Mouse (Mus musculus) gastrocnemius, postnatal 25 days (tissue): ENCODE data around the gene Nsun2. TPM values are rescaled to one million over a fixed set of nuclear protein-coding genes. Genes with fewer than 3 reads are reported as not detected.
"Not testable (repeated sequence)": the region's sequence is repeated elsewhere in the genome, so short reads cannot be mapped to it uniquely, and the experiment has no call there.

Experiments used
- DNase-seq: peaks from one replicate; pipeline ENCODE4 v3.0.0; 2022
- total RNA-seq, 2 experiments: library from RNA; stranded (reverse); gene quantifications; 1 replicate in 1 of 2; 2 replicates in 1 of 2; pipeline ENCODE4 v1.2.3; 2021

Nsun2 gene
- total RNA-seq, 2 experiments from 2014 or later: 37.8 to 39.2 TPM

DNA sequence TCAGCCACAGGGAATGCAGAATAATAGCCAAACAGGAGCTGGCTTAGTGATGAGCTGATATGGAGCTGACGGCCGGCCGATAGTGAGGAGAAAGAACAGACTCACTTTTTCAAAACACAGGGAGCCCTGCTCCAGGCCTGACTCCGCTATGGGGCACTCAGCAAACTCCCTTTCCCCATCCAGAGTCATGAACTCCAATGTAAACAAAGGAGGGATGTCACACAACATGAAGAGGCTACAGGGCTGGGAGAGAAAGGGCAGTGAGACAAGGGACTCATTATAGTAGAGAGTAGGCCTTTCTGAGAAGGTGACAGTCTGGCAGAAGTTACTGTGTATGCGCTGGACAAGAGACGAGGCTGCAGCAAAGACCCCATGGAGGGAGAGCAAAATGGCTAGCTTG lies 54.7 kb downstream of the Nsun2 start:
- no peak for DNase-seq

DNA sequence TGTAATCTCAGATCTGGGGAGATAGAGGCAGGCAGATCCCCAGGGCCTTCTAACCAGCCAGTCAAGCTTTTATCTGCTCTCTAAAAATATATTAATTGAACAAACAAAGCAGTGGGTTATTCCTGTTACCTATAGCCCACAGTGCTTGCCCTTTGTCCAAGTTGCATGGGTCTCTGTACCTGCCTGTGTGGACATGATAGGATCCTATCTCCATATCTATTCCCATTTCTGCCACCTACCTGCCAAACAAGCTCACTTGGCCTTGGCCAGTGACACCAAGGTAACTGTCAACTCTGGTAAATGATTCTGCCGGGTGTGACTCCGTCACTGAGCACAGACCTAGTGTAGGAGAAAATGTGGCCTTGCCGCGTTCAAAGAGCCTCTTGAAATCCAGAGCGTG lies 57.8 kb downstream of the Nsun2 start:
- DNase-seq: no peak

DNA sequence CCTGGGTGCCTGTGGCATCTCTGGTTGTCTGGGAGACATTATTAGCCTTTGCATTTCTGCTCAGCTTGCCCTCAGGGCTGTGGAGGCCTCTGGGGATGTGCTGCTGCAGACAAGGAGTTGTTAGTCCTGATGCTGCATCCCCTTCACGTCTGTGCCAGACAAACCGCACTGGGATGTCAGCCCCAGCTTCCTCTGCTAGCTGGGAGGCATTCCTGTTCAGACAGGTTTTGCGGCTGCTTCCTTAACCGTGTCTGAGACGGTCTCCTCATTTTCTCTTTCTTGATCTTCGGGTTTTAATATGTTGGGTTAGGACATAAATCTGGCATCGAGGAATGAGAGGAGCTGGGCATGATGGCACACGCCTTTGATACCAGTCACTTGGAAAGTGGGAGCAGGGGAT lies 58.7 kb downstream of the Nsun2 start:
- DNase-seq: no peak

DNA sequence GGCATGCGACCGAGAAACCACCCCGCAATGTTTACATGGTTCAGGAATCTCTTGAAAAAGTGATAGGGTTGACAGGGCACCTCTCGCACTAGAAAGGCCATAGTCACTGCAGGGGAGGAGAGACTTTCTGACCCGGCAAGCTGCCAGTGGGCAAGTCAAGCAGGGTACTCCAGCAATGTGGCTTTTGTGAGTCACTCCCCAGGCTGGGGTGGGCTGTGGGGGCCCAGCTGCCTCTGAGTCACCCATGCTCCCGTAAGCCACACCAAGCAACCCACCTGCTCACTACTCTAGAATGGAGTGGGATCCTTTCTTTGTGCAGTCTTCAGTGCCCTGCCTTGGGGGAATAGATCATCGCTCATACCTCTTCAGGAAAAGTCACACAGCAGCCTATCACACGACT lies 59.9 kb downstream of the Nsun2 start:
- DNase-seq: no peak

DNA sequence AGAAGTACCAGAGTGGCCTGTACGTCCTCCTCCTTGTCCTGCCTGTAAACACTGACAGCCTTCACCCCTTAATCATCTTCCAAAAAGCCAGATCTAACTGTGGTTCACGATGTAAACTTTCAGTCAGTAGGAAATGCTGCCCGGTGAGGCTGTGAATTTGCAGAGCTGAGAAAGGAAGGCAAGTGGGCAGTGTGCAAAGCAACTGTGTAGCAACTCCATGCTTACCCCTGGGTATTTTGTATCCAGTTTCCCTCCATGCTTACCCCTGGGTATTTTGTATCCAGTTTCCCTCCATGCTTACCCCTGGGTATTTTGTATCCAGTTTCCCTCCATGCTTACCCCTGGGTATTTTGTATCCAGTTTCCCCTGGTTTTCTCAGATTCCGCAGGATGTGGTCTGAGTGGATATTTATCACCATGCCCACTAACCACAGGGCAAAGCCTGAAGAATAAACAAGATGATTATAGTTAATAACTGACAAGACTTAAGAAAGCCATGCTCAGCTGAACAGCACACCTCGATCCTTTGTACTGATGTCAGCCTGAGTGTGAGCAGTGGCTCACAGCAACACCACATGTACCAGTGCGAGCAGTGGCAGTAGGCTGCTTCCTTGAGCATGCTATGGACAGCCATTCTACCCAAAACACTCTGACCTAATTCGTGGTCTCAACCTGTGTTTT lies 61.2 kb downstream of the Nsun2 start:
- DNase-seq: no peak

DNA sequence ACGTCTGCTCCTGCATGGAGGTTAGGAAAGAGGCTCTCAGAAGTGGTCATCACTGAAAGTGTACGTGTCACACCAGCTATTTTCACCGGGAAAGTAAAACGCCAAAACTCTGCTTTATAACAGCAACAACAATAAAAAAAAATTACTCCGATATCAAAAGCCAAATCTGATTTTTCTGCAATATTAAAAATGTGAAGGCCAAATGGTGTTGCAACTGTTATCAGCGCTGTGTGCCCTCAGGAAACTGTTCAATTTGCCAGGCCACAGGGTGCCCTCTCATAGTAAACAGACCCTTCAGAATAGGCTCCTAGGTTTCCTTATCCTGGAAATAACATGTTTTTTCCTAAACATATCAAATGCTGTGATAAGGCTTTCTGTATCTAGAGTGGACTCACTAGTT lies 62.4 kb downstream of the Nsun2 start:
- no peak for DNase-seq

DNA sequence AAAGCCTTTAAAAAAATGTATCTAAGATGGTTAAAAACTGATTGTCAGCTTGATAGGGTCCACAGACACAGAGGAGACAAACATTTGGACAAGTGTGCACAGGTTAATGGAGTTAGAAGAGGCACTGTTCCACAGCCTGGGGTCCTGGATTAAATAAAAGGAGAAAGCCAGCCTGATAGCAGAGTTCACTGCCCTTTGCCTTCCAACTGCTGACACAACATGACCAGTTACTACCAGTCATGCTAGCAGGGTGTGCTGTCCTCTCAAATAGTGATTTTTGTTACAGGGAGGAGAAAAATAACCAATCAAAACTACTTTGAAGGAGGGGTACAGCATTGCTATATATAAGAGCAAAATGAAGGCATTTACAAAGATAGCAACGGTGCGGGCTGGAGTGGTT lies 63.0 kb downstream of the Nsun2 start:
- DNase-seq: no peak

DNA sequence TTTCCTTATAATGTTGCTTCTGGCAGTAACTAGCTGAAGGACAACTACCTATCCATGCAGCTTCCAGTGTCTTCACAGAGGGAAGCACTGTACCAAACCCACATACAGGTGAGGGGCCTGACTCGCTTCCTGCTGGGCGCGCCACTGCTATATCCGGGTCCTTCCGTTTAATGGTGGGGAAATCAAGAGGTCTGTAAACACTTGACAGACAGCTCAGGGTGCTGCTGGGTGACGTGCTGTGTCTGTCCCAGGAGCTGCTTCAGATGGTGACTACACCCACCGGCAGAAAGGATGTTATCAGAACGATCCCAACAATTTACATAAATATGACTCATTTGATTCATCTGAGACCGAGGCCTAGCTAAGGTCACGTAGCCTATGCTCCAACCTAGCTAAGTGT lies 65.3 kb downstream of the Nsun2 start:
- DNase-seq: no peak

DNA sequence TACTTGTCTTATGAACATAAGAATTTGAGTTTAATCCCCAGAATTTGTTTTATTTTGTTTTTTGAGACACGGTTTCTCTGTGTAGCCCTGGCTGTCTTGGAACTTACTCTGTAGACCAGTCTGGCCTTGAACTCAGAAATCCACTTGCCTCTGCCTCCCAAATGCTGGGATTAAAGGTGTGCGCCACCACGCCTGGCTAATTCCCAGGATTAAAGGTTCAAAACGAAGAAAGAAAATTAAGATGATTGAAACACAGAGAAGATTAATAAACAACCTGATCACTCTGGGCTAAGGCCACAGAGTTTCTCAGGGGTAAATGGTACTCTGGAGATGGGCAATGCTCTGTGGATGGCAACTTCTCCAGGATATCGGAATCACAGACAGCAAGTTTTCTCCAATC lies 67.3 kb downstream of the Nsun2 start:
- DNase-seq: not testable (repeated sequence)

DNA sequence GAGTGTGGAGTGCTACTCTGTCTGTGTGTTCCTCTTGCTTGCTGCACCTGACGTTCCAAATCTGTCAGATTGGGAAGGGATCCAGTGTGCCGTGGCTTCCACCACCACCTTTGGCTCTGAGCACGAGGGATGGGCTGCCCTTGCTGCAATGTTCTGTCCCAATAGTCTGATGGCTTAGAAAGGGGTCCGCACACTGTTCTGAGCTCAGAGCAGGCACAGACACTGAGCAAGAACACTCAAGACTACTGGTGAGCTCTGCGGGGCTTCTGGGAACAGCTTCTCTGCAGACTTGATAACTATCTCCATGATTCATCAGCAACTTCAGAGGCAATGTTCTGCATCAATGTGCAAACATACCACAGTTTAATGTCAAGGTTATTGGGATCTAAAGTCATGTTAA lies 67.8 kb downstream of the Nsun2 start:
- DNase-seq: no peak

DNA sequence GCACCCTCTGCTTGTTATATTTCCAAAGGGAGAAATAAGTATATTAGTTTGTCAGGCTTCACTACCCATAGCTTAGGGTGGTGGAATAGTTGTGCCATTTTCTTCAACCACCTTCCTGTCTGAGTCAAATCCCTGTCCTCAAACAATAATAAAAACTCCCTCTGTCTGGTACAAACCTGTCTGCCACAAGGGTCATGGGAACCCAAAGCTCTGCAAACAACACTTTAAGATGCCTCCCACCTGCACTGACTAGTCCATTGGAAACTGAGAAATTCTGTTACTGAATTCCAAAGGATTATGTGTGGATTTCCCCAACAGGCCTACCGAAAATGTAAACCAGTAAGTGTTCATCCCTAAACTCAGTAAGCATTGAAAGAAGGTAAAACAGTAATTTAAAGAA lies 71.1 kb downstream of the Nsun2 start:
- DNase-seq: no peak

DNA sequence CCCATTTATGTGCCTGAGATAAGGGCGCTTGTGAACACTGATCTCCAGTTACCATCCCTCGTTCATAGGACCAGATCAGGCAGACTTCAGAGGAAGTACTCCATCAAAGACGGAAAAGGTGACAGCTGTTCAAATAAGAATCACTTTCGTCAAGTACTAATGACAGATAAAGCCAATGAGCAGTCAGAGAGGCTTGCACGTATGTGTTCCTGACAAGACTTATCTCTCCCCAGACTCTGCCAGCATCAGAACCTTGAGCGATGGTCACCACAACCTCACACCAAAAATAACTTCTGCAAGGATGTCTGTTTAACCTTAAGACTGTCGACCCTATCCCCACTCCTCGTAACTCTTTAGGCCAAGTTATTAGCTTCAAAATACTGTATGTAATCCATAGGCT lies 75.2 kb downstream of the Nsun2 start:
- no peak for DNase-seq

DNA sequence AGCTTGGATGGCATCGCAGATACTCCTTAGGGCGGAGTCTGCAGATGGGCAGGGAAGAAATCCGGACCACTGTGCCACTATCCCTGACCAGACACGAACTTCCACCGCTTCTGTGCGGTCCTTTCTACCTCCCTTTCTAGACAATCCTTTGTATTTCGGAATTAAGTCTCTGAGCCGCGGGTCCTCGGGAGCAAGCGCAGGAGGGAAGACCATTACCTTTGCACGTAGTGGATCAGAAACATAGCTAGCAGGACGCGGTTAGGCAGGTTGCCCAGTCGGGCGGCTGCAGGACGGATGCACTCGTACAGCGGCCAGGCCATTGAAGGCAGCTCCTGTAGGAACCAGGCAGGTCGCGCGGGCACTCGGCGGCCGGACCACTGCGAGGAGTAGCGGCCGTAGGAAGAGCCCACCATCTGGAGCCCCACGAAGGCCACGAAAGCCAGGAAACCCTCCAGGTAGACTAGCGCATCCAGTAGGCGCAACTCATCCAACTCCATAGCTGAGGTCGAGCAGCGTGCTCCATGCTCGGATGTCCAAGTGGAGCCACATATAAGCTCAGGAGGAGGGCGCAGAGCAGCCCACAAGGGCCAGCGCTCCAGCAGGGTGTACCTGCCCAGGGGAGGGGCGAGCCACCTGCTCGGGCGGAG lies 77.3 kb downstream of the Nsun2 start:
- DNase-seq: peak; percentile 37

DNA sequence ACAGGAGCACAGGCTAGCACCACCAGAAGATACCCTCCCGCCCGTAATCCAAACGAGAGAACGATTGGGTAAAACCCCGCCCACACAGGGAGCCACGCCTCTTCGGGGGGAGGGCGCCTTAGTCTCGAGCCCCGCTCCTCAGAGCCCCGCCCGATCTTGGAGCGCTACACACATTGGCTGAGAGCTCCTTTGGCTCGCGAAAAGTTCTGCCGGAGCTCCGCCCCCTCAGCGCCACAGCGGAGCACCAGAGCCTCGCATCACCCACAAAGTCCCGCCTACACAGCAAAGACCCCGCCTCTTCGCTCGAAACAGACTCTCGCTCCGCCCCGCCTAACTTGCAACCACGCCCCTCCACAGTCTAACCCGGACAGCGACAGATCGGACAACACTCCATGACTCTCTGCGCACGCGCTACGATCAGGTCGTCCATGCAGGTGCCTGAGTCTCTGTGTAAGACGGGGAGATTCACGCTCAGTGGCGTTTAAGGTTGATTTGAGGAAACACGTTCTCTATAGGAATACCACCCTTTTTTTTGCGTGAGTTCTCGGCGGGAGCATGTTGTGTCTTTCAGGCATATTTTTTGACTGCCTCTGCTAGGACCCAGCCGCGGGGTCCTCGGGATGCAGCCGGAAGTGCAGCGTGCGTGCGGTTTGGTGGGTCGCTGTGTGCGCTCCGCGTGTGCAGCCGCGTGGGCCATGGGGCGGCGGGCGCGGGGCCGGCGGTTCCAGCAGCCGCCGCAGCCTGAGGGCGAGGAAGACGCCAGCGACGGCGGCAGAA lies 78.0 kb downstream of the Nsun2 start, which contains the start of gene Srd5a1:
Srd5a1 (minus strand) TSS at position 45 of the 777 bp plus-strand sequence.
- peak; percentile 99 for DNase-seq

DNA sequence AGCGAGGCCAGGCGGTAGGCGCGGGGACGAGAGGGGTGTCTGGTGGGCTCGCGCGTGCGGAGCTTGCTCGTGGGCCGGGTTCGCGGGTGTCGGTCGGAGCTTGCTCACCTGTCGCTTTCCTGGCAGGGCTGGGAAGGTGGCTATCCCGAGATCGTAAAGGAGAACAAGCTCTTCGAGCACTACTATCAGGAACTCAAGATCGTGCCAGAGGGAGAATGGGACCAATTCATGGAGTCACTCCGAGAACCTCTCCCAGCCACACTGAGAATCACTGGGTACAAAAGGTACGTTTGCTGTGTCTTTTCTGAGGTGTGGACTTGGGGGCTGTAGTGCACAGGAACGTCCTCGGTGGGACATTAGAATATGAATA lies 78.6 kb downstream of the Nsun2 start:
- no peak for DNase-seq

DNA sequence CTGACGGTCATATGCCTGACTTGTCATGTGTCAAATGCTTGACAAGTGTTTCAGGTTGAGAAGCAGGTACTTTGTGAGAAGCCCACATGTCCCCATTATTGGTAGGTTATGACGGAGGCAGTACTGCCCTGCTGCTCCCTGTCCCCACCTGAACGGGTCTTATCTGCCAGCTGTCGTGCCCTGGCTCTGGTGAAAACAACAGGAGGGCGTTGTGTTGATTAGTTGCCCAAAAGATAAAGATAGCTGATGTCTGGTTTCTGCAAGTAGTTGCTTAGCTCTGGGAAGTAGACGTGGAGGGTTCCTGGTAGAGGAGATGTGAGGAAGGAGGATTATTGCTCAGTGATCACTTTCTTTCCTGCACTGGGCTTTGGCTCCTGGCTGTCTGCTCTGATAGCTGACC lies 83.2 kb downstream of the Nsun2 start:
- DNase-seq: no peak

DNA sequence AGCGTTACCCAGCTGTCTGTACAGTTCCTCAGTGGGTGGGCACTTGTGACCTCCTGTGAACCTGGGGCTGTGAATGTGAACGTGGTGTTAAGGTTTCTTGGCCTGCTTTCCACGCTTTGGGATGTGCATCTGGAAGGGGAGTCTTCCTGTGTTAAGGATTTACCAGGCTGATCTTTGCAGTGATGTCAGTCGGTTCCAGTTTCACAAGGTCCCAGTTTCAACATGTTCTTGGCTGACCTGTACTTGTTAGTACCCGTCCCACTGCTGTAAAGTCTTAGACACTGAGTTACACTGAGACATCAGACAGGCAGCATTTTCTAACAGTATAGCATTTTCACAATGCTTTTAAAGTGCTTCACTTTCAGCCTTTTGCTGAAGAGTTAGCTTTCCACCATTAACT lies 90.3 kb downstream of the Nsun2 start:
- DNase-seq: no peak

DNA sequence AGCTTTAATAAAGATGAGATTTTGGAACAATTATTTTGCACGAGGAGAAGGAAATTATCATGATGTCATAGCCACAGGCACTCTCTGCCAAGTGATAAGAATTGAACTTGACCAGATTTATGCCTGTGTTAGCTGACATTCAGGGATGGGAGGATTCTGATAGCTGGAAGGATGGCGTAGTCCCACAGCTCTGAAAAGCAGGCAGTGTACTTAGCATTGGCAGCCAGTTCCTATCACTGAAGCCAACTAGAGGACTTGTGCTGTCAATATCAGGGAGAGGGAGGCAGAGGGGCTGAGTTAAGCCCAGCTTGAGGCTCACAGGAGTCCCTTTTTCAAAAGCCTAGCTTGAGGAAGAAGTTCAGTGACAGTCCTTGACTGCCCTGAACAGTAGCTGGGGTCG lies 91.0 kb downstream of the Nsun2 start:
- DNase-seq: no peak

DNA sequence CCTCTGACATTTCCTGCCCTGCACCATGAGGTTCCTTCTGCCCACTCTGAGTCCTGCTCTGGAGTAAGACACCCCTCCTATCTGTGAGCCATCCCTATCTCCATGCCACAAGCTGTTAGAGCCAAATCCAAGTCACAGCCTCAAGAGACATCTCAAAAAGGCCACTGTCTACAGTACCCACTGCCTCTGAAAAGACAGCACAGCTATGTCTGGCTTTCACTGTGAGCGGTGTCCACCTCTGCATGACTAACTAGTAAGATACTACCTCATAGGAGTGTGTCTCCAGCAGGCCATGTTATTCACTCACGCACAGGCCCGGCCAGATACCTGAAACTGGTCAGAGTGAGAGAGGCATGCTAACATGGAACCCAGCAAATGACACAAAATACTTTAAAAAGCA lies 94.4 kb downstream of the Nsun2 start:
- no peak for DNase-seq

DNA sequence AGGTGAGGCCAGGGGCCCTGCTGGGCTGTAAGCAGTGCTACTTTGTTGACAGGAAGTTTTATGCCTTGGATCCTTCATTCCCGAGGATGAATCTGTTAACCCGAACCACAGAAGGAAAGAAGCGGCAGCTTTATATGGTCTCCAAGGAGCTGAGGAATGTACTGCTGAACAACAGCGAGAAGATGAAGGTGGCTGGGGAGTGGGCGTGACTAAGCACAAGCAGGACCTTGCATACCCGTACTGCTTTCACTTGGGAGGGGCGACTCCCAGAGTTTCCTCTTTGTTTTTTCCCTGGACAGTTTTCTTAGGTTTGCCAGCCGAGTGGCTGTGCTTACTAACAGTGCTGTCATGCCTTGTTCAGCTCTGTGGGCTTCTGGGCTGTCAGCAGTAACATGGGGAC lies 97.0 kb downstream of the Nsun2 start:
- DNase-seq: no peak

DNA sequence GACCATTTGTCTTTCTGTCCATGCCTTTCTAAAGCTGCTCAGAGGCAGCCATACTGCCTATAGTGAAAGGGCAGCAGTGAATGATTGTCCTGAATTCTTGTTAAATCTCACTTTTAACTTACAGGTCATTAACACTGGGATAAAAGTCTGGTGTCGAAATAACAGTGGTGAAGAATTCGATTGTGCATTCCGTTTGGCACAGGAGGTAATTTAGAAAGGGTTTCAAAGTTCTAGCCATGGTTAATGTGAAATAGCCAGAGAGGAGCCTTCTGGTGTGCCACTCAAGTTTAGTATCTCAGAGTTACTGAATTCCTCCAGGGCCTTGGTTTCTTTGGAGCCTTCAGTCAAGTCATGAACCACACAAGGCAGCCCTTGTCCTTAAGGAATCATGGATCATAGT lies 97.6 kb downstream of the Nsun2 start:
- no peak for DNase-seq

DNA sequence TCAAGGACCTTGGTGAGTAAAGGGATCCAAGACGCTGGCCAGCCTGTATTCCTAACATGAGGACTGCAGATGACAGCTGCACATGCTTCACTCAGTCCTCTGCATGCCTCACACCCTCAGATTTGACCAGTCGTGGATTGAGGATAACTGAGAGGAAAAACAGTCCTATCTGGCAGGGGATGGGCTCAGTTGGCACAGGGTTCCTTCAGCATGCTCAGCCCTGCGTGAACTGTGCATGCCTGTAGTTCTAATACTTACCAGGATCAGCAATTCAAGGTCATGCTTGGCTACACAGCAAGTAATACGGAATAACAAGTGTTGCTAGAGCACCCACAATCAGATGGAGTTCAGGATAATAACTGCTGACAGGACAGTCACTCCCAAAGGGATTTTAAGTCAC lies 98.1 kb downstream of the Nsun2 start:
- no peak for DNase-seq

DNA sequence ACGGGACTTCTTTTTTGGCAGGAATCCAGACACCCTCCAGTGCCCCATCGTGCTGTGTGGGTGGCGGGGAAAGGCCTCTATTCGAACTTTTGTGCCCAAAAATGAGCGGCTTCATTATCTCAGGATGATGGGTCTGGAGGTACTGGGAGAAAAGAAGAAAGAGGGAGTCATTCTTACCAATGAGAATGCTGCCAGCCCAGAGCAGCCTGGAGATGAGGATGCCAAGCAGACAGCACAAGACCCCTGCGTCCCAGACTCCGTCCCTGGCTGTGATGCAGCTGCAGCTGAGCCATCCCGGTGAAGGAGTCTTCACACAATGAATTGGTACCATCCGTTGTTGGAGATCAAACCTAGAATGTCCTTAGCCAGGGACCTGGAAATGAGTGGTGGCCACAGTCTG lies 100.0 kb downstream of the Nsun2 start:
- DNase-seq: no peak

DNA sequence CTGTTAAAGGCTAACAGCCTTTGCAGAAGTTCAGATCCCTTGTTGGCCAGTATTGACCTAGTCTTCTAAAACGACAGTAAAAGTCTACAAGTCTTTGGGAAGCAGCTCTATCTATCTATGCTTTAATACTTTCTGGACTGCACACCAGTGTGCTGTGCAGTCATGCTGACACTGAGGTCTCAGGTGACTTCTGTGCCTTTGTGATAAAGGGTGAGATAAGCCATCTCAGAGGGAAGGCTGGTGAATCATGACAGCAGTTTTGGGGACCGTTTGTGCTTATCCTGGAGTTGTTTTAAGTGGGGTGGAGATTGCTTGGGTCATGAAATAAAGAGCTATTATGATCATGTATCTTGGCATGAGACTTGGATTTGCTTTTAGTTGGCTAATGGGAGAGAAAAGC lies 100.4 kb downstream of the Nsun2 start:
- DNase-seq: no peak
